Mouse (Mus musculus): ENCODE data around the gene Cd300ld4. TPM values are rescaled to one million over a fixed set of nuclear protein-coding genes. Genes with fewer than 3 reads are reported as not detected.
"Not testable (repeated sequence)": the region's sequence is repeated elsewhere in the genome, so short reads cannot be mapped to it uniquely, and the experiment has no call there.

Cd300ld4 gene
- not detected in 2 replicates for polyA plus RNA-seq (2015; fragmentation: Nextera tagmentation; extraction: Ambion mirVana)

GRCm38 (mm10) chr11:115026912-115027311 lies at the start of gene Cd300ld4:
Cd300ld4 (minus strand) TSS chr11:115027012.
- not testable (repeated sequence) for H3K27me3 ChIP-seq (replicated peaks); H3K4me2 ChIP-seq; H3K36me3 ChIP-seq; H3K4me3 ChIP-seq; H3K27ac ChIP-seq (replicated peaks); H3K9me3 ChIP-seq; H3K4me1 ChIP-seq; H3K9ac ChIP-seq; ATAC-seq (ENCODE audit: extremely low read depth, insufficient number of reproducible peaks, low FRiP score, low TSS enrichment)
- no CpG with 5 or more reads among the region's 6 CpGs for WGBS

GRCm38 (mm10) chr11:115075859-115076258 lies 49.0 kb upstream of the Cd300ld4 start:
- Histone ChIP-seq H3K4me3 (no peak overlapping the region), H3K9me3 (no peaks in the 10 kb centered on the region), H3K36me3 (no peaks in the 10 kb centered on the region), H3K9ac (no peak overlapping the region), H3K27me3 (replicated peaks) (0 out of 2 replicates have a peak, but pooled peaks cover 3% of the 10 kb centered on the region), H3K4me2 (no peak overlapping the region), H3K4me1 (peaks cover 10% of the 10 kb centered on the region), H3K27ac (replicated peaks) (no peak overlapping the region)
- no peak for ATAC-seq (ENCODE audit: extremely low read depth, insufficient number of reproducible peaks, low FRiP score, low TSS enrichment)
- WGBS = 36% methylated on average over 5 of the region's 5 CpGs

DNA sequence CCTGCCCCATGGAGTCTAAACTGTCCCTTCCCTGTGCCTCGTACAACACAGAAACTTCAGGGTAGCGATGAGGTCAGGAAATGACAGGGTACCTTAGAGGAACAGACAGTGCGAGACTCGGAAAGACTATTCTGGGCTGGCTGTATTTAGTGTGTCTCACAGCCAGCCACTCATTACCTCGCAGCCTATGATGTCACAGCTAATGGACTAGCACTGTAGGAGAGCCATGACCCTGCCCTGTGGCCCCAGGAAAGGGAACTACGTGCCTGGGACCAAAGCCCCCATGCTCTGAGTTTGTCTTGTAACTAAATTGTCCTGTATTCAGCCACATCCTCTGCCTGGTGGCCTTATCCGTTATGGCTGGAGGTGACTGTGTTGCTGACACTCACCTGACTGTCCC lies 48.6 kb upstream of the Cd300ld4 start:
- H3K27ac ChIP-seq (replicated peaks) = no peak overlapping the region
- no peak overlapping the region for H3K4me3 ChIP-seq
- H3K9me3 ChIP-seq = no peaks in the 10 kb centered on the region
- no peak for ATAC-seq (ENCODE audit: extremely low read depth, insufficient number of reproducible peaks, low FRiP score, low TSS enrichment)
- no peak overlapping the region for H3K9ac ChIP-seq
- H3K27me3 ChIP-seq (replicated peaks) = 0 out of 2 replicates have a peak, but pooled peaks cover 5% of the 10 kb centered on the region
- peaks cover 10% of the 10 kb centered on the region for H3K4me1 ChIP-seq
- no peak overlapping the region for H3K4me2 ChIP-seq
- H3K36me3 ChIP-seq = no peaks in the 10 kb centered on the region
- 52% methylated on average over 7 of the region's 7 CpGs for WGBS

GRCm38 (mm10) chr11:115073002-115073401 lies 46.2 kb upstream of the Cd300ld4 start:
- H3K4me2 ChIP-seq = no peak overlapping the region
- no peak overlapping the region for H3K27ac ChIP-seq (replicated peaks)
- no peak overlapping the region for H3K9ac ChIP-seq
- no peak for ATAC-seq (ENCODE audit: extremely low read depth, insufficient number of reproducible peaks, low FRiP score, low TSS enrichment)
- 65% methylated on average over 5 of the region's 5 CpGs for WGBS
- H3K4me3 ChIP-seq = no peak overlapping the region
- H3K9me3 ChIP-seq = no peaks in the 10 kb centered on the region
- H3K27me3 ChIP-seq (replicated peaks) = peaks cover 5% of the 10 kb centered on the region; the same call in 1 of the 2 replicates
- H3K4me1 ChIP-seq = peaks cover 10% of the 10 kb centered on the region
- no peaks in the 10 kb centered on the region for H3K36me3 ChIP-seq

DNA sequence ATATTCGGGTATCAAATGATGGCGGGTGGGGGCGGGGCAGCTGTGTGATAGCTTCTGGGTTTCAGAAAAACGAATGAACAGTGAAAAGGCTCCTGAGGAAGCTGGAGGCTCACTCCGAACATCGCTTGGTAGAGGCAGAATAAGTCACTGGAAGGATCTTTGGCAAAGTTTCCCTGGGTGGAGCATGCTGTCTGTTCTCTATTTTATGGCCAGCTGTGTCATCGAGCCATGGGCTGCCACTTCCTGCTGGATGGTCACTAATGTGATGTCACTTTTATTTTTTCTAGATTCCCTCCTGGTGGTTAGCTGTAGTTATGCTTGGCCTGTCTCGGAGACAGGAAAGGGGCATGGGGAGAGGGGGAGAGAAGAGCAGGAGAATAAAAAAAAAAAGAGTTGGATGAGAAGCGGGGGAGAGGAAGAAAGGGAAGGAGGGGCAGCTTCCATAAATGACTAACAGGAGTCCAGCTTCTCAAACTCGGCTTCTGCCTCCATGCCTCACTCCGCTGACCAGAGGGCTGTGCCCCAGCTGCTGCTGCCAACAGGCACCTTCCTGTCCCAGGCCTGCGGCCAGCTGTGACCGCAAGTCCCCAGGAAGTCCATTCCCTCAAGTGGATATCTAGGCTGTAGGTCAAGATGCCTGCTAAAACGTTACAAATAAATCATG lies 45.0 kb upstream of the Cd300ld4 start:
- ATAC-seq (ENCODE audit: extremely low read depth, insufficient number of reproducible peaks, low FRiP score, low TSS enrichment) = no peak
- H3K4me3 ChIP-seq = no peak overlapping the region
- no peaks in the 10 kb centered on the region for H3K9me3 ChIP-seq
- WGBS = 23% methylated on average over 14 of the region's 14 CpGs
- no peak overlapping the region for H3K9ac ChIP-seq
- no peaks in the 10 kb centered on the region for H3K36me3 ChIP-seq
- peaks cover 5% of the 10 kb centered on the region; the same call in 1 of the 2 replicates for H3K27me3 ChIP-seq (replicated peaks)
- peak overlapping the region; percentile 20; the same call in 1 of the 2 replicates for H3K27ac ChIP-seq (replicated peaks)
- H3K4me1 ChIP-seq = peaks cover 10% of the 10 kb centered on the region
- H3K4me2 ChIP-seq = peak overlapping the region; percentile 53

- H3K27ac ChIP-seq (replicated peaks) = no peak overlapping the region
- WGBS = 5% methylated on average over 9 of the region's 9 CpGs
- H3K4me3 ChIP-seq = no peak overlapping the region
- no peaks in the 10 kb centered on the region for H3K36me3 ChIP-seq
- H3K9me3 ChIP-seq = no peaks in the 10 kb centered on the region
- ATAC-seq (ENCODE audit: extremely low read depth, insufficient number of reproducible peaks, low FRiP score, low TSS enrichment) = no peak
- peaks cover 10% of the 10 kb centered on the region for H3K4me1 ChIP-seq
- peak overlapping the region; percentile 53 for H3K4me2 ChIP-seq
- H3K9ac ChIP-seq = no peak overlapping the region
- H3K27me3 ChIP-seq (replicated peaks) = peaks cover 5% of the 10 kb centered on the region; the same call in 1 of the 2 replicates
These were observed 44.3 kb upstream of the Cd300ld4 start for GRCm38 (mm10) chr11:115071015-115071551.

DNA sequence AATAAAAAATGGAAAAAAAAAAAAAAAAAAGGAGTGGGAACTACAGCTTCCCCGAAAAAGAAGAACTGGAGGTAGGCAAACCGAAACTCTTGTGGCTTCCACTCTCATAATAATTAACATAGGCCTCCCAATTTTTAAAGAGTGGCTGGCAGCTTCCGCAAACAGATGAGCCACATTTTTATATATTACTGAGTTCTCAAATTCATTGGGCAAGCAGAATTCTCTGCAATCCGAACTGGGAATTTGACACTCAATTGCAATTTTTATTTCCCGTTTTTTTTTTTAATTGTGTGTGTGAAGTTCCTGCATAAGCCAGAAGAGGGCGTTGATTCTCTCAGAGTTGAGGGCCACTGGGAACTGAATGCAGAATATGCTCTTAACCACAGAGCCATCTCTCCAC lies 40.0 kb upstream of the Cd300ld4 start:
- Histone ChIP-seq H3K9me3 (no peaks in the 10 kb centered on the region), H3K4me2 (no peak overlapping the region), H3K27me3 (replicated peaks) (peaks cover 5% of the 10 kb centered on the region; the same call in 1 of the 2 replicates), H3K4me3 (no peak overlapping the region), H3K27ac (replicated peaks) (no peak overlapping the region), H3K9ac (no peak overlapping the region), H3K36me3 (no peaks in the 10 kb centered on the region), H3K4me1 (peaks cover 6% of the 10 kb centered on the region)
- ATAC-seq (ENCODE audit: extremely low read depth, insufficient number of reproducible peaks, low FRiP score, low TSS enrichment) = no peak
- WGBS = 57% methylated on average over 6 of the region's 6 CpGs

DNA sequence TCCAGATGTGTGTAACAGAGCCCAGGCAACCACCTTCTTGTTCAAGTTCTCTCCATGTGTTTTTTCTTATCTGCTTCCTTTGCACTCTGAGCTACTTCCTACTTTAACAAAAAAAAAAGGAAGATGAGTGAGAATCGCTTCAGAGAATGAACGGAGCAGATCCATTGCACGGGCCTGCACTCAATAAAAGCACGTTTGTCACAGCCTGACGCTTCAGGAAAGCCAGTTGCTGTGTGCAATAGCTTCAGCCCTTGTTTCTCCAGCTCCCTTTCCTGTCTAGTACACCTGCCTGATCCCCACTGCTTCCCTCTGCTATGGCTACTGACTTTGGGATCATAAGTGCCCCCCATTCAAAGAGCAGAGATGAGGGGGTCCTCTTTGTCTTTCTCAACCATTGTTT lies 35.3 kb upstream of the Cd300ld4 start, which contains the start of gene Cd300e:
Cd300e (minus strand) TSS at position 101 of the 400 bp plus-strand sequence.
- H3K4me2 ChIP-seq = no peak within 1 kb of the TSS
- H3K9me3 ChIP-seq = no peaks in the 10 kb centered on the region
- no peaks in the 10 kb centered on the region for H3K4me1 ChIP-seq
- no peak within 1 kb of the TSS for H3K9ac ChIP-seq
- no peak for ATAC-seq (ENCODE audit: extremely low read depth, insufficient number of reproducible peaks, low FRiP score, low TSS enrichment)
- no peaks in the 10 kb centered on the region for H3K36me3 ChIP-seq
- 42% methylated on average over 5 of the region's 5 CpGs for WGBS
- no peak within 1 kb of the TSS for H3K27ac ChIP-seq (replicated peaks)
- H3K27me3 ChIP-seq (replicated peaks) = no peaks in the 10 kb centered on the region; the same call in 1 of the 2 replicates
- no peak within 1 kb of the TSS for H3K4me3 ChIP-seq

GRCm38 (mm10) chr11:115059797-115060196 lies 33.0 kb upstream of the Cd300ld4 start:
- H3K27ac ChIP-seq (replicated peaks) = no peak overlapping the region
- H3K4me2 ChIP-seq = no peak overlapping the region
- no peaks in the 10 kb centered on the region for H3K36me3 ChIP-seq
- no peak for ATAC-seq (ENCODE audit: extremely low read depth, insufficient number of reproducible peaks, low FRiP score, low TSS enrichment)
- H3K4me1 ChIP-seq = no peaks in the 10 kb centered on the region
- 66% methylated on average over 2 of the region's 2 CpGs for WGBS
- no peak overlapping the region for H3K9ac ChIP-seq
- H3K9me3 ChIP-seq = no peaks in the 10 kb centered on the region
- no peak overlapping the region for H3K4me3 ChIP-seq
- no peaks in the 10 kb centered on the region; the same call in 1 of the 2 replicates for H3K27me3 ChIP-seq (replicated peaks)

DNA sequence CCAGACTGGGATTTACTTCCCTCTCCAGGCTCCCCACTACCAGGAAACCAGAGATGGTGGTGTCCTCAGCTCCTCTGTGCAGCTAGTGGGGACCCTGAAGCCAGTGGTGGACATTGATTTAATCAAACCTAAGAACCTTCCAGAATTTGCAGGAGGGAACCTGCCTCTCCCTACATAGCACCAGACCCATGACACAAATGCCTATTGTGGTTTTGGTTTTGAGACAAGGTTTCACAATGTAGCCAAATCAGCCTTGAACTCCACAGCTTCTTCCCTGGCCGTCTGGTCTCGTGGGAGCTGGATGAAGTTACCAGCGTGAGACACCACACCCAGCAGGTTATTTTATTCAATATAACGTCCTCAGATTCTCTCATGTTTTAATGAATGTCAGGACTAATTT lies 31.9 kb upstream of the Cd300ld4 start:
- WGBS = 72% methylated on average over 4 of the region's 4 CpGs
- Histone ChIP-seq H3K27ac (replicated peaks) (no peak overlapping the region), H3K9ac (no peak overlapping the region), H3K4me3 (no peak overlapping the region), H3K27me3 (replicated peaks) (no peaks in the 10 kb centered on the region; the same call in 1 of the 2 replicates), H3K36me3 (no peaks in the 10 kb centered on the region), H3K9me3 (no peaks in the 10 kb centered on the region), H3K4me1 (no peaks in the 10 kb centered on the region), H3K4me2 (no peak overlapping the region)
- no peak for ATAC-seq (ENCODE audit: extremely low read depth, insufficient number of reproducible peaks, low FRiP score, low TSS enrichment)

GRCm38 (mm10) chr11:115054537-115054936 lies 27.7 kb upstream of the Cd300ld4 start:
- no peak for ATAC-seq (ENCODE audit: extremely low read depth, insufficient number of reproducible peaks, low FRiP score, low TSS enrichment)
- Histone ChIP-seq H3K36me3 (no peaks in the 10 kb centered on the region), H3K27me3 (replicated peaks) (no peaks in the 10 kb centered on the region; the same call in none of the 2 replicates), H3K27ac (replicated peaks) (no peak overlapping the region), H3K4me3 (no peak overlapping the region), H3K4me2 (no peak overlapping the region), H3K9ac (no peak overlapping the region), H3K4me1 (no peaks in the 10 kb centered on the region), H3K9me3 (no peaks in the 10 kb centered on the region)

DNA sequence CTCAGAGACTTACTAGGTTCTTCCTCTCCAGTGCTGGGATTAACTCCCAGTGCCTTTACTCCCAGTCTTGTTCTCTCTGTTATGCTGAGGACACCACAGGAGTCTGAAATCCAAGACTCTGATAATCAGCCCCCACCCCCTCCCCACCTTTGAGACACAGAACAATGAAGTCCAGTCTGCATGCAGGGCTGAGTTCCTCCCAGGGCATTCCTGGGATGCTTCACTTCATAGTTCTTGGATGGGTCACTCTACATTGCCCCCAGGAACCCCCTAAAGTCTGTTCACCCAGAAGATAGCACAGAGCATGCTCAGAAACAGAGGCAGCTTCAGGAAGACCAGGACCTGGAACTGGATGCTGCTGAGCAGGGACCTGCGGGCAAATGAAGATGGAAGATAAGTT lies 26.2 kb upstream of the Cd300ld4 start:
- no peak overlapping the region for H3K4me2 ChIP-seq
- ATAC-seq (ENCODE audit: extremely low read depth, insufficient number of reproducible peaks, low FRiP score, low TSS enrichment) = no peak
- H3K4me1 ChIP-seq = no peaks in the 10 kb centered on the region
- no peak overlapping the region for H3K9ac ChIP-seq
- H3K4me3 ChIP-seq = no peak overlapping the region
- H3K27me3 ChIP-seq (replicated peaks) = no peaks in the 10 kb centered on the region; the same call in 1 of the 2 replicates
- H3K36me3 ChIP-seq = no peaks in the 10 kb centered on the region
- 64% methylated on average over 1 of the region's 1 CpGs for WGBS
- H3K9me3 ChIP-seq = no peaks in the 10 kb centered on the region
- no peak overlapping the region for H3K27ac ChIP-seq (replicated peaks)

Measured in heart, embryonic 13.5 days (tissue).